Mouse (Mus musculus) kidney, adult 18-20 months (tissue): Measurements from ENCODE around the gene Prdx5.

Source experiments
- DNase-seq: peaks from one replicate; pipeline ENCODE4 v3.0.0; 2021

Gene Prdx5

GRCm38 (mm10) chr19:6872701-6873100 is 37.2 kb downstream of the Prdx5 start:
- no peak for DNase-seq

GRCm38 (mm10) chr19:6871574-6872271 is 38.2 kb downstream of the Prdx5 start:
- peak; percentile 83 for DNase-seq

DNA sequence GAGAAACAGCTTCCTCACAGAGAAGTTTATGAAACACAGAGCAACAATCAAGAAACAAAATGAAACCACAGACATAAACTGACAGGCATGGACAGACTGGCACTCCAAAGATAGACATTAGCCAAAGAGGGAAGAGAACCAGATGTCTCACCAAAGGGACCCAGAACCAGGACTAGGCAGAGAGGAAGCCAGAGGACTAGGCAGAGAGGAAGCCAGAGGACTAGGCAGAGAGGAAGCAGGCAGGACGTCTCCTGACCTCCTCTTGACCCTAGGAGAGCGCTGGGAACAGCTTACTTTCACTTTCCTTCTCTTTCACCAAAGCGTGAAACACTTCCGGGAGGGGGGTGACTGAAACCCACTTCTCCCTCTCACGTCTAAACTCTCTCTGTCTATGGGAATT is 40.6 kb downstream of the Prdx5 start:
- peak; percentile 67 for DNase-seq

- no peak for DNase-seq
Measured at GRCm38 (mm10) chr19:6861451-6861850, 48.5 kb downstream of the Prdx5 start.

DNA sequence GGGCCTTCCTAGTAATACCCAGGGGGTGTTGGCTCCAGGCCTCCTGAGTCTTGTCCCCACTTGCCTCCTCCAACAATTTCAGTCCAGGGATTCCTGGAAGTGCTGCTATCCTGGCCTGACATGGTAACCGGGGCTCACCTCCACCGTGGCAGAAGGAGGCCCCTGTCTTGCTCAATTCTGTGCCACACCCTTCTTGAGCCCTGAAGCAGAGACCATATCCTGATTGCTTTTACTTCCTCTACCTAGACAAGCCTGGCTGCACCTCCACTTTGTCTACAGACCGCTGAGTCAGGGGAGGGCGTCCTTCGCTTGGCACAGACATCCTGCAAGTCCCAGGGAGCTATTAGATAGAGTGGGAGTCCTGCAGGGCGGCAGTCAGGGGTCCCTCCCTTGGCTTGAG is 49.2 kb downstream of the Prdx5 start:
- DNase-seq: no peak

- DNase-seq: no peak
Measured at GRCm38 (mm10) chr19:6859971-6860370, 49.9 kb downstream of the Prdx5 start.

GRCm38 (mm10) chr19:6859032-6859651 is 50.8 kb downstream of the Prdx5 start:
- DNase-seq: no peak

DNA sequence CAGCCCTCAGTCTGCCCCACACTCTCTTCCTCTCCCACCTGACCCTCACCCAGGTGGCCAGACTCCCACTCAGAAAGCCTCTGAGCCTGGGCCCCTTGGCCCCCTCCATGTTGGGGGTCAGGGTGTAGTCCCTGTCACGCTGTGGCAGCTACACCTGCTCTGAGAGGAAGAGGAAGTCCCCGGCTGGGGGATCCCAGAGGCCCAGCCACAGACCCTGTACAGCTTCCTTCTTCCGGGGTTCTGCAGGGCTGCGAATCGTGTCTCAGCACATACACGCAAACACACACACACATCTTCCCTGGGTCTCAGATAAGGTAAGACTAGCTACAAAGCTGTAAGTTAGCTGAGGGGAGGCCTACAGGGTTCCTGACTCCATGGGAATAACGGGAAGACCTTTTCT is 51.9 kb downstream of the Prdx5 start, which contains the start of gene Ccdc88b:
TSS of gene Ccdc88b (minus strand) at position 181 of the 400 bp plus-strand sequence.
- no peak for DNase-seq

DNA sequence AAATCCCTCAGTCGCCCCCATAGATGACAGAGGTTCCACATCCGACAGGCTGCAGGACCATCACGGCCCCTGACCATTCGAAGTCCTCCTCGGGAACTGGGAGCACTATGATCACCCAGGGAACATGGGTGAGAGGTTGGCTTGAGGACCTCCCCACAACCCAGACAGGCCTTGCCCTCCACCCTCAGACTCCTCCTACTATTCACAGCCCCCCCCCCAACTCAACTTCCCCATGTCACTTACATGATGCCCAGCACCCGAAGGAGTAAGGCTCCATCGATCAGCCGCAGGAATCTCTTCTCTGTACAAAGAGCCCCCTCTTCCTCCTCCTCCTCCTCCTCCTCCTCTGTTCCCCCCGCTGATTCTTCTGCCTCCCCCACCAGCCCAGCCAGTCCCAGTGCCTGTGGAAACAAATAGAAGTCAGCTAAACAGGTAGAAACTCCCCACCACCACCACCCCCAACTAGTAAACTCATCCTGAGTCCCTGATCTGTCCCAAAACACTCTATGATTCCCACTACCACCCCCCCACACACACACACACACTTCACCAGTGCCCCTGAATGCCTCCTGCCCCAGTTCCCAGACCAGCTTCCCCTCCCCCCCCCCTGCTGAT is 52.4 kb downstream of the Prdx5 start:
- DNase-seq: no peak

- DNase-seq: no peak
Measured at GRCm38 (mm10) chr19:6857003-6857360, 52.9 kb downstream of the Prdx5 start.
